Mouse (Mus musculus) kidney, postnatal 14 days (tissue): ENCODE measurements at regions not wholly inside any gene's neighbourhood (a gene's known extent, or its start where the extent isn't known, plus 50 kb on each side); places are given as distances from the start of the nearest gene placed in this dataset.
A peak's percentile ranks its signal among the peaks of the same experiment; 100 is the strongest.

Source experiments
- DNase-seq: peaks from one replicate; pipeline ENCODE4 v3.0.0; 2022; ENCODE audit warnings: mixed read lengths

DNA sequence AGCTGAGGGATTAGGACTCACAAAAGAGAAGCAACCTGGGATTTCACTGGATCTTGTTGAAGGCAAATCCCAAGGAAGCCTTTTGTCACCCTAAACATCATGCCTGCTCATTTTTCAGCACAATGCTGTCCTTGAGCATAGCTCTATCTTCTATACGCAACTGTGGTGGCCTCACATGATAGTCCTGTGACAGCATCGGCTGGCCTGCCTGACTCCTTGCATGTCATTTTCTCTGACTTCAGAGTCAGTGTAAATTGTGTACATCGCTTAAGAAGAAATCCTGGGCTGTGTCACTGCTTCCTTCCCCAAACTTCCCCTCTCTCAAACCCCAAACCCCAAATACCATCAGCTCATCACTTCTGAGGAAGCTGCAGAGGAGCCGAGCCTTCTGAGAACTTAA, 60.5 kb upstream of the Raph1 start:
- no peak for DNase-seq

DNA sequence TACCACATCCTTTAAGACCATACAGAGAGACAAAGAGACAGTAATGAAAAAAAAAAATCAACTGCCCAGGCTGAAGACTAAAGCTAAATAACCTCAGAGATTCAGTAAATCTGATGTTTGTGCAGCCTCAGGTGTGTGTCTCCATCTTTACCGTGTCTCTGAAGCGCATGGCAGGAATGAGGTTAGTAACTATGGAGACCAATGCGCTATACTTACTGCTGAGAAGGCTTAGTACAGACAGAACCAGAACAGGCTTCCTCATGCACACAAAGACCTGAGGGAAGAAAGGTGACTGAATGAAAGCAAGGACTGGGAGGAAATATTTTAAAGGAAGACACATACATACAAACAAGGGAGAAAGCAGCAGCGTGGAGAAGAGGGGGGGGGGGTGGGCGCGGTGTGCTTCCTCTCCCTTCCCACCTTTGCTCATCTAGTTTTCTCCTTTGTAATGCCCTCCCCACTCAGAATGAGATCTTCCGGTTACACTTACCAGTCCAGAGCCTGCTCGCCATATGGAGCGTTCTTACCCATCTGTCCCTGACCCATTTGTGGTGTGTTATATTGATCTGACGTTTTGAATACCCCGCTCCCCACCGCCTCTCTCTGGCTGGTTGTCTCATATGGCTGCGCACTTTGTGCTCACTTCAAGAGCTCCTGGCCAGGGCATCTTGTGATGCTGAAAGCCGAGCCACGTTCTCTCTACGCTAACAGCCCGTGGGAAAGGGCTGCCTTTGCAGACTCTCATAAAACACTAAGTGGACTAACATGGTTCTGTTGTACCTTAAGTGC, 59.0 kb upstream of the Raph1 start:
- DNase-seq = no peak

DNA sequence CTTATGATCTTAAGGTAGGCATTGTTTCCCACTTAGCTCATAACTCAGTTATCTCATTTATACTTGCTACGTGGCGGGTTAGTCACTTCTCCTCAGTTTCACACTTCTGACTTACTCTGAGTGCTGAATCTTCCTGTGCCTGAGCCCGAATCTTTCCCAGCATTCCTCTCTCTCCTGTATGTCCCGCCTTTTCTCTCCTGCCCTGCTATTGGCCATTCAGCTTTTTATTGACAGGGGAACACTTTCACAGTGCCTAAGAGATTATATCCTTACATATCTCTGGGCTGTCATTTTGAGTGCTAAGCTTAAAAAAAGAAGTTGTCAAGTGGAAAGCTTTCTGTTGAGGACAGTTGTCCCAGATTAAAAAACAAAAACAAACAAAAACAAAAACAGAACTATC, 57.3 kb upstream of the Raph1 start:
- DNase-seq = no peak

DNA sequence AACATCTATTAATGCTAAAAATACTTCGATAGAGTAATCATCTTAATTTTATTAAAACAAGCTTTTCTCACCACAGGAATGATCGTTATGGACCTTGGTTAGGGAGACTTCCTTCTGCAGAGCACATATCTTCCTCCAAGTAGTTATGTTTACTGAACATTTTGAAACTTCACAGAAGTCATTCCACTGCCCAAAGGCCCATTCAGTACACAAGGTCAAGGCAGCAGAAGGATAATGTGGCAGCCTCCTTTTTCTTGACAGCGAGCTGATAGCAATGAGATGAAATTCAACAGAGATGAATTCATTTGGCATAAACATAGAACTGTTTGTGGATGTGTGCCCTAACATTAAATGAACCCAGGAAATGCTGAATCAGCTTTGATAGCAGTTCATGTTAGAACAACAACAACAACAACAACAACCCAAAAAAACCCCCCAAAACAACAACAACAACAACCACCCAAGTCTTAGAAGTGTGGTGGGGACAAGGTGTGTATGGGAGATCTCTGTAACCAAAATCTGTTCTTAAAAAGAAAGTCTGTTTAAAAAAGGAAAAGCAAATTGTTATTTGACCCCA, 56.6 kb upstream of the Raph1 start:
- DNase-seq = peak; percentile 40

DNA sequence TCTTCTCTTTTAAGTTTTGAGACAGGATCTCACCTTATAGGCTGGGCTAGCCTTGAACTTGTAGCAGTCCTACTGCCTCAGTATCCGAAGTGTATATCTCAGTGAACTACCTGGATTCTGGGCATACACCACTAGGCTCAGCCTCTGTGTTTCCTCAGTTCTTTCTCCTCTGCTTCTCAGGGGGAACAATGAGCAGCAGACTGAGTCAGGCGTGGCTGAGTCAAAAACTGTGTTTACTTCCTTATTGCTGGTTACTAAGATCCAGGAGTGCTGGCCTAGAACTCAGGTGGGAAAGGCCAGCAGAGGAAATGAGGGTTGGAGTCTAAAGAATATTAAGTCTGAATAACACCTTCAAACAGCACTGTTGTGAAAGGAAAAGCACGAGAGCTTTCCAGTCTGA, 54.9 kb upstream of the Raph1 start:
- DNase-seq = no peak

DNA sequence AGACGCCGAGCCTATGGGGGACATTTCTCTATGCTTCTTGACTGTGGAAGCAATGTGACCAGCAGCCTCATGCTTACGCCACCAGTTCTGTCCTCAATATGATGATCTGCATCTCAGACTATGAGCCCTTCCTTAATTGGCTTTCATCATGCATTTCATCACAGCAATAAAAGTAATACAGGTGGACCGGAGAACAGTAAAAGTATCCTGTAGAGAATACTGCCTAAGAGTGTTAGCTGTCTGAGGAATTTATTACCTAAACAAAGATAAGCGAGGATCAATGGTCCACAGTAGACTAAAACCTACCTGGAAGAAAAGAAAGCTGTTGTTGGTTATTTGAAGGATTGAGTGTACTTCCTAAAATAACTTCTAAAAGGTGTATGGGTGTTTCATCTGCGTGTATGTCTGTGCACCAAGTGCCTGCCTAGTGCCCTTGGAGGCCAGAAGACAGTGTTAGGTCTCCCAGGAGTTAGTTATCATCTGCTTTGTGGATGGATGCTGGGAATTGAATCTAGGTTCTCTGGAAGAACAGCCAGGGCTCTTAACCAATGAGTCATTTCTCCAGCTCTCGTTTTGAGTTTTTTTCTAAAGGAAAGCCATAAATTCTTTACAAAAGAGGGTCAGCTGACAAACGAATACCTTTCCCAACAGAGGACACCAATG, 54.3 kb upstream of the Raph1 start:
- DNase-seq = no peak

DNA sequence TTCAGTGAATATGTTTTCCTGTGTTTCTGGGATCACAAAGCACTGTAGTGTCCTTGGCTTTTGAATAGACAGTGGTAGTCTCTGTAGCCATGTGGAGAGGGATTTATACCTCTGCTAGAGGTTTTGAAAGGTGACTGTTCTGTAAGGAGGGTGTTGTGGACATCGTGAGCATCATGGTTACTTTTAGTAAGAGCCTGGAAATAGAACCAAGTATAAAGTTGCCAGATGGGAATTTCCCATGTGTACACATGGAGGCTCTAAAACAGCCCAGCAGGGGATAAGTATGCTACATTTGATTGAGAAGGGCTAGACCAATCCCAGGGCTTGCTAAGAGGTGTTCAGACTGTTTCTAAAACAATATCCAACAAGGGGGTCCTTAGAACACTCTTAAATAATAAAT, 51.5 kb upstream of the Raph1 start:
- DNase-seq = no peak

DNA sequence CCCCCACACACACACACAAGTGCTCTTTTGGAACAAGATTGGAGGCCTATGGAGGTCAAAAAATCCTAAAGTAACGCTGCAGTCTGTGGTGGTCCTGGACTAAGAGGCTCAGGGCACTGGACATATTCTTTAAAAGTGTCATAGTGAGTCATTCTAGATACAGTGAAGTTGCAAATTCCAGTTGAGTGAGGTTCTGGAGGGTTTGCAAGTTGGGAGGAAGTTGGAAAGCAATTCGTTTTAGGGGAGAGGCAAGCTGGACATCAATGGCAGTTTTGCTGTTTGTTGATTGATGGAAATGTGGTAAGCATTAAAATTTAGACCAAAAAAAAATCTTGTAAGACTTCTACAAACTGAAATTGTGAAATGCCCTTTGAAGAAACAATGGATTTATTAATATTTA, 50.0 kb upstream of the Raph1 start:
- DNase-seq = no peak
